Mouse (Mus musculus) kidney, adult 11 months (tissue): Measurements from ENCODE around the gene Erg.

ENCODE experiments used
- DNase-seq: peaks from one replicate; pipeline ENCODE4 v3.0.0; 2022

Erg gene

DNA sequence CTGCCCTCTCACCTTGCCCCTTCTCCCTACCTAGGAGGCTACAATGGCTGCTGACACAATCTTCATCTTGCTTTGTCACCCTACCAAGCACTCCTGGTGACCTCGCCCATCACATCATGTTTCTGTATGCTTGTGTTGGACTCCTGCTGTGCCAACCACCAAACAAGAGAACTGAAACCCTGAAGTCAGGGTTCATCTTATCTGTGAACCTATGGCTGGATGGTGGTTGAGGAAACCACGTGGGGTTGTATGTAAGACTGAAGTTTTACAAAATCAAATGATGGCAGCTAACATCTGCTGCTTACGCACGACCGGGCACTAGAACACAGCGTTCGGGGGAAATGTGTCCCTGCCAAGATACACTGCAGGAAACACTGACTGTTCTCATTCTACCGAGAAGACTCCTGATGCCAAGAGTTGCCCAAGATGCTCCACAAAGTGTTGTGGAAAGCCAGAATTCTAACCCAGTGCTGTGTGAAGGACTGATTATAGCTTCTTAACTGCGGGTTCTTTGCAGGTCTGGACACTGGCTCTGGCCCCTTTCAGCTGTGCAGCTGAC, 201.7 kb downstream of the Erg start:
- DNase-seq = no peak

- DNase-seq = no peak
Observed at GRCm38 (mm10) chr16:95382251-95382650, 204.1 kb downstream of the Erg start.

DNA sequence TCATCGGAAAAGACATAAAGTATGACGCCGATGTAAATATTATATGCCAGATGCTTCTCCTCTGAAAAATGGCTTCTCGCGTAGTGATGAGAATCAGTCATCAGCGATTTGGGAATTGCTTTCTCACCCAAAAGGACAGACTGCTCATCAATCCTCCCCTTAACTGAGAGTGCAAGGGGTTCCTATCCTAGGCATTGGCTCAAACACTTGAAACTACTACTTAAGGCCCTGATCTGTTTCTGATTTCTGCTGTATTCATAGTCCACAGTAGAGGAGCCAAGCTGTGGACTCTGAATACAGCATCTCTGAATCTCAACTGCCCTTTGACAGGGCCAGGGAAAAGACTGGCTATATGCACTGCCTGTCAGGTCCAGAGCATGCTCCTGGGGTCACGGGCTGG, 209.6 kb downstream of the Erg start:
- no peak for DNase-seq

- DNase-seq = peak; percentile 25
Observed at GRCm38 (mm10) chr16:95376364-95376763, 210.0 kb downstream of the Erg start.

DNA sequence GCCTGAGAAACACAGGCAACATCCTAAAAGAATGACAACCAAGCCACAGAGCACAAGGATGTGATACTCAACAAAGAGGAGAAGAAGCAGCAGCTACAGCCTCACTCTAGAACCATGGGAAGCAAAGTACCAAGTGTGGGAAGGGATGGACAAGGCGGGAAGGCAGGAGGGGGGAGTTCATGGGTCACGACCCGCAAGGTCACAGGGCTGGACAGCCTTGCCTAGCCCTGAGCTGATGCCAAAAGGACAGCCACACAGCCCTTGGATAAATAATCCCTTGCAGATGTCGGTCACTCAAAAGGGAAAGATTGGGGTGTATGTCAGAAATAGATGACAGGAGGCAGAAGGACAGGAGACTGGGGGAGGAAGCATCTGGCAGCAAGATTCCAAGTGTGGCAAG, 211.7 kb downstream of the Erg start:
- no peak for DNase-seq

GRCm38 (mm10) chr16:95372960-95373359, 213.4 kb downstream of the Erg start:
- DNase-seq = no peak

GRCm38 (mm10) chr16:95371713-95372112, 214.7 kb downstream of the Erg start:
- DNase-seq = no peak

DNA sequence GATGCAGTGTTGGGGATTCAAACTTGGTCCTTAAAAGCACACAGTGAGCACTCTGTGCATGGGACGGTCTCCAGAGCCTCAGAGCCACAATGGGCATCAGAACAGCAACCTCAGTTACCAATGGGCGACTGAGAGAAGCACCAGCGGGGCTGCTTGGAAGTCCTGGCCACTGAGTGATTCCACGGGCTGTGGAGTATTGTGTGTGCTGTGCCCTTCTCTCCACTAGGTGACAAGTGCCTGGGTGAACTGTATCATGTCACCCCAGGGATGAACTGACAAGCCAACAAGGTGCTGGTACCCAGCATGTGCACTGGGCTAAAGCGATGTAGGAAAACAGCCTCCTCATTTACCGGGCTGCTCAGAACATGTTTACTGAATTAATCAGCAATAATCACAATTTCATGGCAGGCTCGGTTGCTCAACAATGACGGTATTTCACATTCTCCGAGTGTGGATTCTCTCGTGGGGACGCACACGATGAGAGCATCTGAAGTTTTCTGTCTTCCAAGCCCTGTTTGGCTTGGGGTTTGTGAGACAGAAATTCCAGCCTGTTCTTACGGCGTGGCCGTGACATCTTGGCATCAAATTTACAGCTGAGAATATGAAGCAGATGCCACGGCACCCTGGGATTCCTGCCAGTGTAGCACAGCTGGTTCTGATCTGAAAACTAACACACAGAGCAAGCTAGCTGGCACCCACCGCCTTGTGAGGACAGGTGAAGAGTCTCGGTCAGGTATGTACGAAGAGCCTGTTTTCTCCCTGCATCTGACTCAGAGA, 219.2 kb downstream of the Erg start:
- DNase-seq = no peak

GRCm38 (mm10) chr16:95365214-95365613, 221.2 kb downstream of the Erg start:
- DNase-seq = peak; percentile 19

DNA sequence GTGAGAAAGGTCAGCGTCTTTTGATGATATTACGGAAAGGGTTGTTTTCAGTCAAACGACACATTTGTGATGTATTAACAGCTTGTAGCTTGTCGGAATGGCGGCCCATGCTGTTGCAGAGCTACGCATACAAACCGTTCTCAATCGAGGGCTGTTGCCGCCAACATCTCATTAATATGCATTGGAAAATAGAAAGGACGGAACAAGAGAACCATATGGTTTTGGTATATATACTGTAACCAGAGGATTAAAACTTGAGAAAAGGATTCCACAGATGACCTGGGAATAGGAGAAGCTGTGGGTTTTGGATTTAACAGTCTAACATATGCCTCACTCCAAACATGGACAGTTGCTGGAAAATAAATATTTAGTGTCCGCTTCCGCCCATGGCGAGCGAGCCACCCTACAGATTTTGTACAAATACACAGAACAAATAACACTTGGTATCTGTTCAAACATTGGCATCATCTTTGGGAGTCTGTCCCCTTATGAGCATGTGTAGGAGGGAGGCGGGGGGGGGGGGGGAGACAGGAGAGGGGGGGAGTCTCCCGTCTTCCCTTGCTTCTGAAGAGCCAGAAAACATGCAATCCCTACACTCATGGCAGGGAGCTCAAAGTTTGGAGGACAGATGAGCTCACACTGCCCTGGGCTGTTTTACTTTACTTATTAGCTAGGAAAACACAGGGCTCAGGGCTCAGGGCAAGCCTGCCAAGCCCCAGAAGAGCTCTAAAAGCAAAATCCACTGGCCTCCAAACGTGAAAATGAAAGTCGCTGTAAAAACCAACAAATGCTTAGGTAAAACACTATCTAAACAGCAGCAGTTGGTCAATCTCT, 222.5 kb downstream of the Erg start:
- DNase-seq = no peak

GRCm38 (mm10) chr16:95361950-95362349, 224.4 kb downstream of the Erg start:
- DNase-seq = no peak

DNA sequence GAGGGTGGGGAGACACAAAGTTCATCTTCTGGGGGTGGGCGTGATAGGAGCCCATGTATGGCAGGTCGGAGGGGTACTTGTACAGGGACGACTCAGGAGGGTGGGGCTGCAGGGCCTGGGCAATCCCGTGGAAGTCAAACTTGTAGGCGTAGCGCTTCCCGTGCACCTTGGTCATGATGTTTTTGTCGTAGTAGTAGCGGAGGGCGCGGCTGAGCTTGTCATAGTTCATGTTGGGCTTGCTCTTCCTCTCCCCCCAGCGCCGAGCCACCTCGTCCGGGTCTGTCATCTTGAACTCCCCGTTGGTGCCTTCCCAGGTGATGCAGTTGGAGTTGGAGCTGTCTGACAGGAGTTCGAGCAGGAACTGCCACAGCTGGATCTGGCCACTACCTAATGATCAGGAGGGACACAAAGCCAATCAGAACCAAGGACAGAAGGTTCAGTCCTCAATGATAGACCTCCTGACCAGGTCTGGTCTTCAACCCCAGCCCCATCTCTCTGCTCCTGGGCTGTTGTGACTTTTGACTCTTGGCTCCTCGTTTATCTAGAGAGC, 225.4 kb downstream of the Erg start:
- no peak for DNase-seq

DNA sequence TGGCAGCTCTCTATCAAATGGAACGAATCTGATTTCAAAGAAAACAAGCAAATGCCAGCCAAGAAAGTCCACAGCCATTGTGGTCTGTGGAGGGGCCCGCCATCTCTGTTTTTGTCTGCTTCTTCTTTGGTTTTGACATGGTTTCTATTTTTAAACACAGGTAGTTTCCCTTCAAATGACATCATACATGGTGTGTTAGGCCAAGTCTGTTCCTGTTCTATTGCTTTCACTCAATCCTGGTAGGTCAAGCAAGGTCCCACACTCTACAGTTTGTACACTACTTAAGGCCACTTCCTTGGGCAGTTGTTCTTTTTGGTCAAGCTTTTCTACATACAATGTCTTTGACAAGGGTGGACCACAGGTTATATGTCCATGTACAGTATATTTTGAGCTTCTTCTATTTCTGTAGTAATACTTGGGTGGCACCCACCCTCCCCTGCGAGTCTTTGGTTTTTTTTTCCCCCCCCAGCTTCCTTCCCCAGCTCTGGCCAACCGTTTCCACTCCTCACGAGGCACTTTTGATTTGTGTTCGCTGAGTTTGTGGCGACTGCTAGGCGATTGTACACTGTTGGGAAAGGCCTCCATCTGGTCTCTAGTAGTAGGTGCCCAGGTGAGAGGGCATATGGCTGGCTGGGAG, 226.1 kb downstream of the Erg start:
- DNase-seq = no peak

DNA sequence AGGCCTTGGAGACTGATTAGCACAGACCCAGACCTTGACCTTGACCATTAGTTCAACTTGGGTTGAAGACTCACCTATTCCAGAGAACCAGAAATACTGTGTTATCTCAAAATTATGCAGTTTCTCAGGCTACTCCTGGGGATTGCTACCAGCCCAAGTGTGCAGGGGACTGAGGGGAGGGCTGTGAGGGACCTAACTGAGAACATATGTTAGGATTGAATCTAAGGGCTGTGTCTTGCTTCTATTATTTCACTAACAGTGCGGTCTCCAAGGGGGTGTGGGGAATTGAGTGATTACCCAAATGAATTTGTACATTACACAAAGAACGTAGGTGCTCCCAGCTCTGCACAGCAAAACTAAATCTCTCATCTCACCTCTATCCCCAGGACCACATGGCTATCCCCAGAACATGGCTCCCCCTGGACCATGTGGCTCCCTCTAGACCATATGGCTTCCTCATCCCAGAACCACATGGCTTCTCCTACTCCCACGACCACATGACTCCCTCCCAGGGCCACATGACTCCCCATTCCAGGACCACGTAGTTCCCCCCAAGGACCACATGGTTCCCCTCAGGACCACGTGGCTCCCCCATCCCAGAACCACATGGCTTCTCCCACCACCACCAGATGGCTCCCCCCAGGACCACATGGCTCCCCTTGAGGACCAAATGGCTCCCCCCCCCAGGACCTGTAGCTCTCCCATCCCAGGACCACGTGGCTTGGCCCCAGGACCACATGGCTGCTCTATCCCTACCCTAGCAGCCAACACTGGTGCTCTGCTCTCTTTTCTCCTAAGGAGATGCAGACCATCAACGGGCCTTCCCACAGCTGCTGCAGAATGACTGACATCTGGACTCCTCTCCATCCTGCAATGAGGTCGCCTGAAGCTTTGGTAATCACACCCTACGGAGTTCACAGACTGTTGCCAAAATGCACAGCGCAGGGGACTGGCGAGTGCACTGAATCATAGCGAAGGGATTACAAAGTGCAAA, 229.1 kb downstream of the Erg start:
- DNase-seq = no peak

DNA sequence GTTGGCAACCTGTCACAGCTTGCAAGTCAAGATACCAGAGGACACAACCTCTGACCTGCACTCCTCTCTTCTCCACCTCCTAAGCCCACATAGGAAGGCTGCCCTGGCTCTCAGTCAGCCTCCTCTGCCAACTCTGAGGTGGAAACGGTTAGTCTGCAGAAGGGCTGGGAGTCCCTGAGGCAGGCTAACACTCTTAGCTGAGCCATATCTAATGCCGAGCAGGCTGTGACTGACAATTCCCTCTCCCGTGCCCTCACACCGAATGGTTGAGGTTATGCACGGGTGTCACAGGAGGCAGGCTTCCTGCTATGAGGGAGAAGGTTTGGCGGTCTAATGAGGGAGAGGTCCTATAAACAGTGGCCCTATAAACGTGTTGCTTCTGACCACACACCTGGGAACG, 232.6 kb downstream of the Erg start:
- DNase-seq = no peak

DNA sequence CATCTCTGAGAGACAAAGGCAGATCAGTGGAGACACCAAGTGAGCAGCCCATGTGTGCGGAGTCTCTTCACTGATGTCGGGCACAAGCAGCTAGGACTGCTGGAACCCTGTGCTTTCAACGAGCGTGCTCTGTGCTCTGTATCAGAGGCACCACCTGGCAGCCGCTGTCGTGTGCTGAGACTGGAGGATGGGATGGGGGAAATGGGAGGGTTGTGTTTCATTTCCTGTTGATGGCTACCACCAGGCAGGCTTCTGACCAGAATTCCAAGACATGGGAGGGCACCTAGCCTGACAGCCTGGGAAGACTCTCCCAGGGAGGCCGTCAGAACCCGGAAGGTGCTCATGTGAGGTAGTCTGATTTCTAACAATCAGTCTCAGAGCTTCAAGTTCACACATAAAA, 234.1 kb downstream of the Erg start:
- DNase-seq = peak; percentile 28

DNA sequence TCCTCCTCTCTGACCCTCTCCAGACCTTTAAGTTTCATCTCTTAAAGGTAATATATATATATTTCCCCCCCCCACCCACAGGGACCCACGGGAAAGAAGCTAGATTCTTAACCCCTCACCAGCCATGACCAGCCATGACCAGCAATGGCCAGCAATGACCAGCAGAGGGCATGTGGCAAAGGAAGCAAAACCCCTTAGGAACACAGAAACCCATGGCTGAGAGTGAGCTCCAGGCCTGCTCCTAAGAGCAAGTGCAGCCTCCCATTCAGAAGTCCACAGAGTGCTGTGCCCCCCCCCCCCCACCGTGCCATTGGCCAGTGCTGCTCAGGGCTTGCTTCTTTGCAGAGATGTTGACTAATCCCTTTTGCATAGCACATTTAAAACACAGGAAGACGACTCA, 235.9 kb downstream of the Erg start:
- no peak for DNase-seq

GRCm38 (mm10) chr16:95349745-95350144, 236.6 kb downstream of the Erg start:
- no peak for DNase-seq

DNA sequence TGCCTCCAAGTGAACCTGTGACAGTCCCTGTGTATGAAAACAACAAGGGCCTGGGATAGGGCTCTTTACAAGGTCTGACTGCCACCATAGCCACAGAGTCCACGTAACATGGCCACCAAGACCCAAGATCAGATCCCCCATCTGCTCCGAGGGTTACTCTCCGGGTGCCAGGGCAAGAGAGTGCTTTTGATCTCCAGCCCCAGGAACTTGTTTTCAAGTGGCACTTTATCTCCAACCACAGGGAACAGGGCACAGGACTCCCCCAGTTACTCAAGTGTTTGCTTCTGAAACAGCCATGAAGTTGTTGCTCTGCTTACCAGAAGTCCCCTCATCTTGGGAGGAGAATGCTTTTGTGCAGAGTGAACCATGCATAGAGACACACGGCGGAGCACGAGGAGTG, 237.0 kb downstream of the Erg start:
- no peak for DNase-seq

DNA sequence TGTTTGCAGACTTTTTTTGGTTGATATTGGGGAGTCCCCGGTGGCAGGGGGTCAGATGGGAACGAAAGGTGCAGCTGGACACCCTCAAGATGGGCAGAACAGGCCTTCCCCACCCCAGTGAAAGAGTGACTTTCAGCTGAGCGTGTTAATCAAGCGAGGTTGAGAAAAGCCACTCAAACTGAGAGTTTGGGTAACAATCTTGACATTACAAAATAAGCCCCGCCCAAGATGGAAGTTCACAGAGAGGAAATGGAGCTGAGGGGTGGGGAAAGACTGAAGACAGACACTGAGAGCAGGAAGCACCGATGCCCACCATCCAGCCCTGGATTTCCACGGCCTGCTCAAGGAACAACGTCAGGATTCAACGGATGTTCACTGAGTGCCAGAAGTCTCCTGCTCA, 237.8 kb downstream of the Erg start:
- DNase-seq = no peak

DNA sequence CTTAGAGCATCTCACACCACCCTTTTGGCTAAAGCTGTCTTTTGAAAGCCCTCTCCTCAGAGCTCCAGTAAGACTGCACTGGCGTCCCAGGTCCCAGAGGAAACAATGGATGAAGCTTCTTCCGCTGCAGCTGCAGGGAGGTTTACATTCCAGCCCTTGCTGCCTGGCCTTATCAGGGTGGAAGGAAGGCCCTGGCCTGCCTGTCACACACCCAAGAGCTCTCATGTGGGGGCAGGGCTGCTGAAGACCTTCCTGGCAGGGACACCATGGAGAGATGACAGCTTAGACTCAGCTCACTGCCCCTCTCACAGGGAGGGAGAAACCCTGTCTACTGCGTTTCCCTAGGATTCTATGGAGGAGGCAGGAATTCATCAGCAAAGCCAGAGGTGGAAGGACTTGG, 239.2 kb downstream of the Erg start:
- DNase-seq = peak; percentile 61

DNA sequence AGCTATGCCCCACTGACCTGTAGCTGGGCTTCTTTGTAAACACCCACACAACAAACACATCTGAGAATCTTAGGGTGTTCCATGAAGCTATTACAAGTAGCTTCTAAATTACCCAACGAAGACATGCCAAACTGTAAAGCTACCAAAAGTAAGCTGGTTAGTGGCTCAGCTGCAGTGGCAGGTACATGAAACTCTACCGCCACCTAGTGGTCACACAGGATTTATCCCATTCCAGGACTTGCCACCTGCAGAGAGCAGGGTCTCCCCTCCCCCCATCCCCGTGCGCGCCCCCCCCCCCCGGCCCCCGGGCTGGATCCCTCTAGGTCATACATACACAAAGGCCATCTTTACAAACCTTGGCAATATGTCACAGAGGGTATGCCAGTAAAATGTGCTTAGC, 240.5 kb downstream of the Erg start:
- DNase-seq = peak; percentile 45
